Mouse (Mus musculus): Measurements from ENCODE around the gene Mapkapk2.

GRCm38 (mm10) chr1:131038415-131039017 is 59.1 kb downstream of the Mapkapk2 start:
- no peak for TF ChIP-seq TCF12 (IDR thresholded peaks at IDR 0.05; ENCODE audit: low read depth, low read length)
- no peak for TF ChIP-seq MAZ (IDR thresholded peaks at IDR 0.05; ENCODE audit: low read depth, low read length)
- no peak for TF ChIP-seq MAX (IDR thresholded peaks at IDR 0.05; ENCODE audit: low read length)
- no peak for TF ChIP-seq UBTF (IDR thresholded peaks at IDR 0.05; ENCODE audit: borderline replicate concordance, insufficient read depth, low read depth, low read length)
- no peak for TF ChIP-seq CTCF (IDR thresholded peaks at IDR 0.05 in 2 of 3, conservative IDR thresholded peaks at IDR 0.05 in 1 of 3; ENCODE audit: control insufficient read depth in 1 of 3, insufficient read depth in 1 of 3, low read depth in 2 of 3, low read length in 3 of 3, poor library complexity in 1 of 3, severe bottlenecking in 1 of 3)
- TF ChIP-seq MYB (IDR thresholded peaks at IDR 0.05; ENCODE audit: low read depth, low read length) = no peak
- no peak for TF ChIP-seq CHD2 (IDR thresholded peaks at IDR 0.05; ENCODE audit: low read length)
- TF ChIP-seq ZMIZ1 (IDR thresholded peaks at IDR 0.05; ENCODE audit: low read depth, low read length) = no peak
